Mouse (Mus musculus): ENCODE measurements around the gene Olfr1346.
A peak's percentile ranks its signal among the peaks of the same experiment; 100 is the strongest.

GRCm38 (mm10) chr7:6430342-6430741 lies 36.6 kb upstream of the Olfr1346 start:
- TF ChIP-seq CTCF (IDR thresholded peaks at IDR 0.05; ENCODE audit: low read depth, low read length) (peak; percentile 86), POLR2A (IDR thresholded peaks at IDR 0.05; ENCODE audit: extremely low read depth, insufficient read depth, low read length) (no peak)
